Mouse (Mus musculus): ENCODE data around the gene Defb36. TPM values are rescaled to one million over a fixed set of nuclear protein-coding genes. Genes with fewer than 3 reads are reported as not detected.

Defb36 gene
- polyA plus RNA-seq, 1 experiment: not detected

DNA sequence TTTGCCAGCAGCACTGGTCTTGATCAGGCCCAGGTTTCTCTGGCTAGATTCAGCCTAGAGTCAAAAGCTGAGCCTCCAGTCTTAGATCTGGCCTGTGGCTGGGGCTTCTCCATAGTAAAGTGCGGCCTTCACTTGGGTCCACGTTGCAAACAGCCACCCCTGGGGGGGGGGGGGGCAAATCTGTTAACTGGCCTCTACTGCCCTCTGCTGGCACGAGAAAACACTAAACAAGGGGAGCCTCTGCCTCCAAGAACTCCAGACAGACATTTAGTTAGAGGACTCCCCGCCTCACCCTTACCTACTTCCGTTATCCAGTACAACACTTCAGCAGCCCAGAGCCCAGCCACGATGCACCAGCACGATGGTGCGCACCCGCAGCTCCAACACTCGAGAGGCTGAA lies 53.3 kb downstream of the Defb36 start:
- H3K4me3 ChIP-seq (replicated peaks; ENCODE audit: control insufficient read depth, low read depth, low read length): no peak overlapping the region
- TF ChIP-seq CTCF (IDR thresholded peaks at IDR 0.05; ENCODE audit: control insufficient read depth, insufficient read depth, low read length) (peak; percentile 24; the same call in 1 of the 2 replicates), POLR2A (IDR thresholded peaks at IDR 0.05; ENCODE audit: borderline replicate concordance, control insufficient read depth, low read depth, low read length) (no peak)
- WGBS: 61% methylated on average over 10 of the region's 10 CpGs
- peaks cover 6% of the 10 kb centered on the region for H3K4me1 ChIP-seq (ENCODE audit: control insufficient read depth, insufficient read depth, low read length)
- no peak overlapping the region for H3K27ac ChIP-seq (ENCODE audit: control insufficient read depth, insufficient read depth, low read depth, low read length, poor library complexity)

DNA sequence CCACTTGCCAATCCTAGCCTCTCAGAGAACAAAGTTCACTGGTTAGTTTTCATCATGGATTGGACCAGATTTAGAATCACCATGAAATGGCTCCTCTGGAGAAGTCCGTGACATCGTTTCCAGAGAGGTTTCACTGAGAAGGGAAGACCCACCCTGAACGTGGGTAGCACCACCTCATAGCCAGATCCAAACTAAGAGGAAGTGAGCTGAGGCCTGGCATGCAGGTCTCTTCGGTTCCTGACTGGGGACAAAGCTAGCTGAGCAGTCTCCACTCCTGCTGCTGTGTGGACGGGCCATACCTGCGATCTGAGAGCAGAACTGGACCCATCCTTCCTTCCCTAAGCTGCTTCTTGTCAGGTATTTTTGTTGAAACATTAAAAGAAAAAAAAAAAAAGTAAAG lies 57.0 kb downstream of the Defb36 start:
- Histone ChIP-seq H3K4me1 (ENCODE audit: control insufficient read depth, insufficient read depth, low read length) (no peaks in the 10 kb centered on the region; the same call in 1 of the 2 replicates), H3K4me3 (replicated peaks; ENCODE audit: control insufficient read depth, low read depth, low read length) (no peak overlapping the region), H3K27ac (ENCODE audit: control insufficient read depth, insufficient read depth, low read depth, low read length, poor library complexity) (peak overlapping the region; percentile 22; the same call in 1 of the 2 replicates)
- 14% methylated on average over 6 of the region's 6 CpGs for WGBS
- TF ChIP-seq CTCF (IDR thresholded peaks at IDR 0.05; ENCODE audit: control insufficient read depth, insufficient read depth, low read length) (no peak), POLR2A (IDR thresholded peaks at IDR 0.05; ENCODE audit: borderline replicate concordance, control insufficient read depth, low read depth, low read length) (no peak)

Other genes with a start within 250 kb of the Defb36 start
- not detected in 2 replicates for gene Nrsn2, start 227.7 kb upstream of the Defb36 start, polyA plus RNA-seq (2011; ENCODE audit: insufficient read depth, insufficient read length, low replicate concordance, missing spikeins)
- 4.8 and 6.3 TPM in 2 replicates for gene Sox12, start 206.3 kb upstream of the Defb36 start, polyA plus RNA-seq (2011; ENCODE audit: insufficient read depth, insufficient read length, low replicate concordance, missing spikeins)
- gene Zcchc3, start 189.3 kb upstream of the Defb36 start, polyA plus RNA-seq (2011; ENCODE audit: insufficient read depth, insufficient read length, low replicate concordance, missing spikeins): 5.6 and 6.2 TPM in 2 replicates
- gene 6820408C15Rik, start 188.7 kb upstream of the Defb36 start, polyA plus RNA-seq (2011; ENCODE audit: insufficient read depth, insufficient read length, low replicate concordance, missing spikeins): 0.66 and 2.9 TPM in 2 replicates
- not detected in 2 replicates for gene Defb23, start 139.7 kb upstream of the Defb36 start, polyA plus RNA-seq (2011; ENCODE audit: insufficient read depth, insufficient read length, low replicate concordance, missing spikeins)
- not detected in 2 replicates for gene Defb20, start 127.3 kb upstream of the Defb36 start, polyA plus RNA-seq (2011; ENCODE audit: insufficient read depth, insufficient read length, low replicate concordance, missing spikeins)
- not detected in 2 replicates for gene Defb22, start 114.2 kb upstream of the Defb36 start, polyA plus RNA-seq (2011; ENCODE audit: insufficient read depth, insufficient read length, low replicate concordance, missing spikeins)
- gene Defb26, start 92.6 kb upstream of the Defb36 start, polyA plus RNA-seq (2011; ENCODE audit: insufficient read depth, insufficient read length, low replicate concordance, missing spikeins): not detected in 2 replicates
- not detected in 2 replicates for gene Defb28, start 86.1 kb upstream of the Defb36 start, polyA plus RNA-seq (2011; ENCODE audit: insufficient read depth, insufficient read length, low replicate concordance, missing spikeins)
- not detected in 2 replicates for gene Defb29, start 64.2 kb upstream of the Defb36 start, polyA plus RNA-seq (2011; ENCODE audit: insufficient read depth, insufficient read length, low replicate concordance, missing spikeins)
- gene Gm17416, start 35.0 kb upstream of the Defb36 start, polyA plus RNA-seq (2011; ENCODE audit: insufficient read depth, insufficient read length, low replicate concordance, missing spikeins): not detected in 2 replicates
- gene Defb21, start 31.6 kb upstream of the Defb36 start, polyA plus RNA-seq (2011; ENCODE audit: insufficient read depth, insufficient read length, low replicate concordance, missing spikeins): not detected in 2 replicates
- gene Defb19, start 24.0 kb upstream of the Defb36 start, polyA plus RNA-seq (2011; ENCODE audit: insufficient read depth, insufficient read length, low replicate concordance, missing spikeins): not detected in 2 replicates
- not detected in 2 replicates for gene Defb45, start 4.9 kb upstream of the Defb36 start, polyA plus RNA-seq (2011; ENCODE audit: insufficient read depth, insufficient read length, low replicate concordance, missing spikeins)
- not detected in 2 replicates for gene Defb25, start 18.7 kb downstream of the Defb36 start, polyA plus RNA-seq (2011; ENCODE audit: insufficient read depth, insufficient read length, low replicate concordance, missing spikeins)
- not detected in 2 replicates for gene Rem1, start 22.6 kb downstream of the Defb36 start, polyA plus RNA-seq (2011; ENCODE audit: insufficient read depth, insufficient read length, low replicate concordance, missing spikeins)
- 37.9 and 71.3 TPM in 2 replicates for gene H13, start 65.1 kb downstream of the Defb36 start, polyA plus RNA-seq (2011; ENCODE audit: insufficient read depth, insufficient read length, low replicate concordance, missing spikeins)
- 1.8 and 12.9 TPM in 2 replicates for gene Mcts2, start 82.7 kb downstream of the Defb36 start, polyA plus RNA-seq (2011; ENCODE audit: insufficient read depth, insufficient read length, low replicate concordance, missing spikeins)
- gene Id1, start 131.9 kb downstream of the Defb36 start, polyA plus RNA-seq (2011; ENCODE audit: insufficient read depth, insufficient read length, low replicate concordance, missing spikeins): 4.2 and 15.9 TPM in 2 replicates
- gene Cox4i2, start 149.8 kb downstream of the Defb36 start, polyA plus RNA-seq (2011; ENCODE audit: insufficient read depth, insufficient read length, low replicate concordance, missing spikeins): 1.4 TPM in 1 of 2 replicates, not detected in the other
- gene Bcl2l1, start 227.4 kb downstream of the Defb36 start, polyA plus RNA-seq (2011; ENCODE audit: insufficient read depth, insufficient read length, low replicate concordance, missing spikeins): 97.4 and 124 TPM in 2 replicates
- gene Tpx2, start 243.6 kb downstream of the Defb36 start, polyA plus RNA-seq (2011; ENCODE audit: insufficient read depth, insufficient read length, low replicate concordance, missing spikeins): 57.0 and 74.1 TPM in 2 replicates